Mouse (Mus musculus): Measurements from ENCODE around the gene Gm9913. TPM values are rescaled to one million over a fixed set of nuclear protein-coding genes. Genes with fewer than 3 reads are reported as not detected.

Gm9913 gene
- polyA plus RNA-seq, 1 experiment from 2014 or later: 0.67 TPM

GRCm38 (mm10) chr2:125480057-125480456 lies 24.8 kb upstream of the Gm9913 start:
- WGBS: 77% methylated on average over 5 of the region's 5 CpGs
- no peak overlapping the region for H3K4me2 ChIP-seq (replicated peaks)
- no peak overlapping the region for H3K9ac ChIP-seq

GRCm38 (mm10) chr2:125481116-125481515 lies 23.8 kb upstream of the Gm9913 start:
- Histone ChIP-seq H3K4me3 (no peak overlapping the region), H3K27ac (no peak overlapping the region), H3K27me3 (no peaks in the 10 kb centered on the region), H3K4me1 (0 out of 2 replicates have a peak, but pooled peaks cover 4% of the 10 kb centered on the region), H3K4me2 (replicated peaks) (no peak overlapping the region), H3K9ac (no peak overlapping the region), H3K9me3 (no peaks in the 10 kb centered on the region), H3K36me3 (peaks cover 5% of the 10 kb centered on the region; the same call in 1 of the 2 replicates)
- 77% methylated on average over 4 of the region's 4 CpGs for WGBS
- ATAC-seq (ENCODE audit: insufficient number of reproducible peaks, insufficient read depth, low FRiP score, low TSS enrichment): no peak

More at GRCm38 (mm10) chr2:125480057-125480456, 24.8 kb upstream of the Gm9913 start:
- Histone ChIP-seq H3K27me3 (no peaks in the 10 kb centered on the region), H3K4me1 (0 out of 2 replicates have a peak, but pooled peaks cover 4% of the 10 kb centered on the region), H3K4me3 (no peak overlapping the region), H3K9me3 (no peaks in the 10 kb centered on the region), H3K36me3 (peaks cover 11% of the 10 kb centered on the region; the same call in 1 of the 2 replicates), H3K27ac (no peak overlapping the region)
- no peak for ATAC-seq (ENCODE audit: insufficient number of reproducible peaks, insufficient read depth, low FRiP score, low TSS enrichment)

- Histone ChIP-seq H3K9ac (no peak overlapping the region), H3K4me1 (0 out of 2 replicates have a peak, but pooled peaks cover 4% of the 10 kb centered on the region), H3K27me3 (no peaks in the 10 kb centered on the region), H3K27ac (no peak overlapping the region), H3K4me2 (replicated peaks) (no peak overlapping the region), H3K36me3 (0 out of 2 replicates have a peak, but pooled peaks cover 3% of the 10 kb centered on the region), H3K9me3 (no peaks in the 10 kb centered on the region), H3K4me3 (no peak overlapping the region)
- WGBS: 92% methylated on average over 9 of the region's 9 CpGs
- no peak for ATAC-seq (ENCODE audit: insufficient number of reproducible peaks, insufficient read depth, low FRiP score, low TSS enrichment)
Observed at GRCm38 (mm10) chr2:125481531-125482317, 23.2 kb upstream of the Gm9913 start.

GRCm38 (mm10) chr2:125484164-125484563 lies 20.7 kb upstream of the Gm9913 start:
- peaks cover 14% of the 10 kb centered on the region; the same call in 1 of the 2 replicates for H3K4me1 ChIP-seq
- H3K9ac ChIP-seq: no peak overlapping the region
- no peak overlapping the region for H3K4me2 ChIP-seq (replicated peaks)
- H3K36me3 ChIP-seq: 0 out of 2 replicates have a peak, but pooled peaks cover 3% of the 10 kb centered on the region
- no peak for ATAC-seq (ENCODE audit: insufficient number of reproducible peaks, insufficient read depth, low FRiP score, low TSS enrichment)
- H3K9me3 ChIP-seq: no peaks in the 10 kb centered on the region
- H3K27ac ChIP-seq: no peak overlapping the region
- no peak overlapping the region for H3K4me3 ChIP-seq
- H3K27me3 ChIP-seq: no peaks in the 10 kb centered on the region

GRCm38 (mm10) chr2:125484910-125485309 lies 20.0 kb upstream of the Gm9913 start:
- WGBS: 79% methylated on average over 9 of the region's 9 CpGs
- peaks cover 13% of the 10 kb centered on the region; the same call in 1 of the 2 replicates for H3K4me1 ChIP-seq
- H3K27me3 ChIP-seq: no peaks in the 10 kb centered on the region
- ATAC-seq (ENCODE audit: insufficient number of reproducible peaks, insufficient read depth, low FRiP score, low TSS enrichment): no peak
- no peak overlapping the region for H3K27ac ChIP-seq
- no peak overlapping the region for H3K4me2 ChIP-seq (replicated peaks)
- H3K9me3 ChIP-seq: no peaks in the 10 kb centered on the region
- H3K9ac ChIP-seq: no peak overlapping the region
- H3K36me3 ChIP-seq: 0 out of 2 replicates have a peak, but pooled peaks cover 3% of the 10 kb centered on the region
- no peak overlapping the region for H3K4me3 ChIP-seq

GRCm38 (mm10) chr2:125489979-125490378 lies 14.9 kb upstream of the Gm9913 start:
- WGBS: 100% methylated on average over 1 of the region's 1 CpGs
- no peaks in the 10 kb centered on the region for H3K36me3 ChIP-seq
- H3K4me3 ChIP-seq: no peak overlapping the region
- no peak for ATAC-seq (ENCODE audit: insufficient number of reproducible peaks, insufficient read depth, low FRiP score, low TSS enrichment)
- H3K27ac ChIP-seq: no peak overlapping the region
- peaks cover 10% of the 10 kb centered on the region; the same call in 1 of the 2 replicates for H3K4me1 ChIP-seq
- no peaks in the 10 kb centered on the region for H3K27me3 ChIP-seq
- no peak overlapping the region for H3K9ac ChIP-seq
- H3K9me3 ChIP-seq: no peaks in the 10 kb centered on the region
- no peak overlapping the region for H3K4me2 ChIP-seq (replicated peaks)

GRCm38 (mm10) chr2:125492050-125492900 lies 12.6 kb upstream of the Gm9913 start:
- Histone ChIP-seq H3K4me3 (no peak overlapping the region), H3K4me2 (replicated peaks) (no peak overlapping the region), H3K27me3 (no peaks in the 10 kb centered on the region), H3K4me1 (peaks cover 6% of the 10 kb centered on the region; the same call in 1 of the 2 replicates), H3K9ac (no peak overlapping the region), H3K27ac (no peak overlapping the region), H3K36me3 (peaks cover 8% of the 10 kb centered on the region; the same call in 1 of the 2 replicates), H3K9me3 (no peaks in the 10 kb centered on the region)
- WGBS: 68% methylated on average over 15 of the region's 15 CpGs
- ATAC-seq (ENCODE audit: insufficient number of reproducible peaks, insufficient read depth, low FRiP score, low TSS enrichment): no peak

- Histone ChIP-seq H3K27me3 (no peaks in the 10 kb centered on the region), H3K4me2 (replicated peaks) (no peak overlapping the region), H3K36me3 (peaks cover 12% of the 10 kb centered on the region), H3K9me3 (no peaks in the 10 kb centered on the region), H3K4me1 (no peaks in the 10 kb centered on the region), H3K4me3 (no peak overlapping the region), H3K9ac (no peak overlapping the region), H3K27ac (no peak overlapping the region)
- WGBS: 88% methylated on average over 2 of the region's 2 CpGs
- ATAC-seq (ENCODE audit: insufficient number of reproducible peaks, insufficient read depth, low FRiP score, low TSS enrichment): no peak
Observed at GRCm38 (mm10) chr2:125494291-125494690, 10.6 kb upstream of the Gm9913 start.

GRCm38 (mm10) chr2:125494831-125495812 lies 9.8 kb upstream of the Gm9913 start:
- Histone ChIP-seq H3K27ac (no peak overlapping the region), H3K36me3 (peaks cover 12% of the 10 kb centered on the region), H3K4me2 (replicated peaks) (no peak overlapping the region), H3K4me3 (no peak overlapping the region), H3K9ac (no peak overlapping the region), H3K27me3 (no peaks in the 10 kb centered on the region), H3K9me3 (no peaks in the 10 kb centered on the region), H3K4me1 (no peaks in the 10 kb centered on the region)
- 86% methylated on average over 20 of the region's 20 CpGs for WGBS
- ATAC-seq (ENCODE audit: insufficient number of reproducible peaks, insufficient read depth, low FRiP score, low TSS enrichment): no peak

GRCm38 (mm10) chr2:125496696-125497095 lies 8.2 kb upstream of the Gm9913 start:
- Histone ChIP-seq H3K27me3 (no peaks in the 10 kb centered on the region), H3K4me1 (no peaks in the 10 kb centered on the region), H3K9me3 (no peaks in the 10 kb centered on the region), H3K27ac (no peak overlapping the region), H3K4me3 (no peak overlapping the region), H3K9ac (no peak overlapping the region), H3K4me2 (replicated peaks) (no peak overlapping the region), H3K36me3 (peaks cover 12% of the 10 kb centered on the region)
- no peak for ATAC-seq (ENCODE audit: insufficient number of reproducible peaks, insufficient read depth, low FRiP score, low TSS enrichment)
- WGBS: 92% methylated on average over 5 of the region's 5 CpGs

GRCm38 (mm10) chr2:125498216-125498615 lies 6.7 kb upstream of the Gm9913 start:
- Histone ChIP-seq H3K9ac (no peak overlapping the region), H3K36me3 (peaks cover 12% of the 10 kb centered on the region), H3K4me2 (replicated peaks) (no peak overlapping the region), H3K4me1 (no peaks in the 10 kb centered on the region), H3K27ac (no peak overlapping the region), H3K27me3 (no peaks in the 10 kb centered on the region), H3K9me3 (no peaks in the 10 kb centered on the region), H3K4me3 (no peak overlapping the region)
- 88% methylated on average over 7 of the region's 7 CpGs for WGBS
- no peak for ATAC-seq (ENCODE audit: insufficient number of reproducible peaks, insufficient read depth, low FRiP score, low TSS enrichment)

Measured in embryonic facial prominence, embryonic 12.5 days (tissue).